Mouse (Mus musculus) retina, postnatal 7 days (tissue): ENCODE results near the gene Exoc7.

Experiments
- DNase-seq: peaks from one replicate; pipeline ENCODE4 v3.0.0-alpha.2; 2012; ENCODE audit warnings: low read depth, low spot score

The Exoc7 gene

DNA sequence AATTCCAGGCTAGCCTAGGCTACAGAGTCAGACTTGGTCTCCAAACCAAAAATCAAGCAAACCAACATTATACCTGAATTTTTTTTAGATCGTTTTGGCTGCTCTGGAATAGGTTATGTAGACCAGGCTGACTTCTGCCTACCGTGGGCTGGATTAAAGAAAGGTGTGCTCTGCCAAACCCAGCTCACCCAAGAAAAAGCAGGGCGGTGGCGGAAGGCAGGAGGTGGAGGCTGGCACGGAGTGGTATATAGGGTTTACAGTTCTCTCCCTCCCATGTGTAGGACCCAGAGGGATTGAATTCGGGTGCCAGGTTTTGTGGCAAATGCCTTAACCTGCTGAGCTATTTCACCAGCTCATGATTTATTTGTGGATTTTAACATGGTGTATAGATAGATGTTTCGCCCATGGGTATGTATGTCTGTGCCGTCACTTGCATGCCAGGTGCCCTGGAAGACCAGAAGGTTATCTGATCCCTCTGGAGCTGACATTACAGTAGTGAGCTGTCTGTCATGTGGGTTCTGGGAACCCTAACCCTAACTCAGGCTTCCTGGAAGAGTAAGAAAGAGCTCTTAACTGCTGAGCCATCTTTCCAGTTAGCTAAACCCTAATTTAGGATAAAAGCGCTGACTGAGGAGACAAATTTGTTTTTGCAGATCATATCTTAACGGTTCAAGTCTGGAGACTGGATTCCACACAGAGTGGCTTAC is at the start of gene Exoc7:
Gene Exoc7, minus strand, starts transcription at position 215 of the 707 bp plus-strand sequence.
- DNase-seq, result no peak

DNA sequence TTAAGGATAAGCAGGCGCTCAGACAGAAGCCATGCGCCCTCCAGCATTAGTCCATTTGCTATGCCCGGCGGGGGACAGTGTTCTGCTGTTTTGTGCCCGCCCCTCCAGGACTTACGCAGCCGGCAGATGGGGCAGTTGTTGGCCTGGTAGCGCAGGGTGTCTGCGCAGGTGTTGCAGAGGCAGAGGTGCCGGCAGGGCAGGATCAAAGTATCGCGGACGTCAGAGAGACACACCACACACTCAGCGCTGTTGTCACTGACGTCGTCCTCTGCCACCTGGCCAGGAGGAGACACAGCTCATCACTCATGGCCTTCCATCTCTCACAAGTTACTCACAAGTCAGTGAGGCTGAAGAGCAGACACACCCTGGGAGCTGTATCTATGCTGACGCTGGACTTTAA is 47.5 kb upstream of the Exoc7 start:
- no peak for DNase-seq

DNA sequence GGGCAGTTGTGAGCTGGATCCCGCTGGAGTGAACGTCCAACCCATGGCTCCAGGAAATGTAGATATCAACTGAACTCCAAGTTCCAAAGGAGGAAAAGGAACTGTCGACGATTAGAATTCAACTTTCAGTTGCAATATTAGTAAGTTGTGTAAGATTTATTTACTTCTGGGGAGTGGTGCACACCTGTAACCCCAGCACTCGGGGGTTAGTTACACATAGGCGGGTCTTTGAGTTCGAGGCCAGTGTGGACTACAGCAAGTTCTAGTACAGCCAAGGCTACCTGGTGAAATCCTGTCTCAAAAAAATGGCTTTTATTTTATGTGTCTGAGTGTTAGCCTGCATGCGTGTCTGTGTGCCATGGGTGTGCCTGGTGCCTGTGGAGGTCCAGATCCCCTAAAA is 46.5 kb upstream of the Exoc7 start:
- no peak for DNase-seq

DNA sequence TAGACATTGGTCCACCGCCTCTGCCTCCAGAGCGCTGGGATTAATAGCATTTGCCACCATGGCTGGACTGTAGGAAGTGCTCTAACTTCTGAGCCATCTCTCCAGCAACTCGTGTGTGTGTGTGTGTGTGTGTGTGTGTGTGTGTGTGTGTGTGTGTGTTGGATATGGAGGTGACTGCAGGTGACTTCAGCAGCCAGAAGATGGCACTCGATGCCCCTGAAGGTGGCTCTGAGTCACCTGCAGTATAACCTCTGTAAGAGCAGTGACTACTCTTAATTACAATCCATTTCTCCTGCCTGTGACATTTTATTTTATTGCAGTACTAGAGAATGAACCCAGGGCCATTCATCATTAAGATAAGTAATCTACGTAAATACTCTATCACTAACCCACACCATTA is 44.3 kb upstream of the Exoc7 start:
- no peak for DNase-seq

DNA sequence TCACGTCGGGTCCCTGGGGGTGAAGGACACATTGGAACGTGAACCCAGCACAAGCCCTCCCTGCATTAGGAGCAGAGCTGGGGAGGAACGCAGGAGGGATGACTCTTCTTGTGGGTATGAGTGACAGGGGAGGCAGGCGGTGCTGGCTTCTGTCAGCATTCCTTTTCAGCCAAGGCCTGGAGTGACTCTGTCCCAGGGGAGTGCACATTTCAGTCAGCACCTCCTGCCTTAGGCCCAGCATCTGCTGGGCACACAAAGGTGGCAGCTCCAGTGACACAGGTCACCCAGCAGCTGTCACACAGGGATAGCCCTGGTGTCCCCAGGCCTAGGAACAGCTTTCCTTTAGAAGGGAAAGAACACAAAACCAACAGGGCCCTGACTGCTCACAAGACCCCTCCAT is 40.9 kb upstream of the Exoc7 start:
- DNase-seq, result no peak

DNA sequence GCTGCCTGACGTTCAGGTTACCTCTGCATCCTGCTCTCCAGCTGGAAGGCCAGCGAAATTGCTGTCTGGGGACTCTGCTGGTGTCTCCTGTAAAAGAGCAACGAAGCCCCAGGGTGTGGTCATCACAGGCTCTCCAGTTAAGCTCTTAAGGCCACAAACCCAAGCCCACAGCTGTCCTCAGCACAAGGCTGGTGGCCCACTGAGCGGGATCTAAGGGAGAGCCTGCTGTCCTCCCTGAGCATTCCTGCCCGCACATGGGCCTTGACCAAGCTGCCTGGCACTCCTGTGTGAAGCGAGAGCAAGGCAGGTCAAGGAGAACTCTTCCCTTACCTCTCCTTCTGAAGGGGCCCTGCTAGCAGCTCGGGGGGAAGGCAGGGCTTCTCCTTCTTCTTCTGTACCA is 40.0 kb upstream of the Exoc7 start:
- DNase-seq, result no peak

DNA sequence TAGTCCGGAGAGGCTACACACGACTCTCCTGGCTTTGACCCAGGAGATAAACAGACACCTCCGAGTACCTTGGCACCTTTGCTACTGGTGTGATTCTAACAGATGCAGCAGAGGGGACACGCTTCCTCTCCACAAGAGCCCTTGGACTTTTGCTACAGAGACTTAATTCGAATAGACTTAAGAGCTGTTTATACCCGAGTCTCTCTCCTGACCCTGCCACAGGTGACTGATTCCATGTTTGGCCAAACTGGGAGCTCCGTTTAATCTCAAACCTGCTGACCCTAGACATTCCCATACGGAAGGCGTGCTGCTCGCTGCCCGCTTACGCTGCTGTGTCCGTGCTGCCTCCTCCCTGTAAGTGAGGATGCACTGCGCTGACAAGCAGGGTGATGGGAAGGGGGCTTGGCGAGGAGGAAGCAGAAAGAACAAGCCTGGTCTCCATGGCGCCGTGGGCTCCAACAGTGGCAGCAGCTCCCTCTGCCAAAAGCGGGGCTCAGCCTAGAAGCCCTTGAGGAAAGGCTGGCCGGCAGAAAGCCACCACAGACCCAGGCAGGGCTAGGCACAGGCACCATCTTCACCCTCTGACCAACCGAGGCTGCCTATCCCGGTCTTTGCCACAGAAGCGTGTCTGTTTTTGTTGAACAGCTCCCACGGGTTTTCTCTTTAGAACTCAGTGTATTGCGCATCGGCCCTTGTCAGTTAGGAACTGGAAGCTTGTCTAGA is 35.2 kb upstream of the Exoc7 start:
- DNase-seq, result no peak

DNA sequence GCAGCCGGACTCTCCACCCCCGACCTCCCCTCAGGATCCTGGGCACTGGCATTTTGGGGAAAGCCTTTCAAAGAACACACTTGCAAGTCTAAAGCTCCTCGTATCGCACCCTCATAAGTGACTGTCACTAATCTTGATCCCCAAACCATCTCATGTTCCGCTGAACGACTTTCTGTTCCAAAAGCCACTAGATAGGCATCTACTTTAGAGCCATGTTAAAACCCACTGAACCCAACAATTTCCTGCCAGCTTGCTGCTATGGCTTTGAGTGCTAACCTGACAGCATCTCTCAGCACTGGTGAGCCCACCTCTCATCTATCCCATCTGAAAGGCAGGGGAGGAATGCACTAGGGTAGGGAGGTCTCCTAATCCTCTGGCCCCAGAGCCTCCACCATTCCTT is 30.5 kb upstream of the Exoc7 start:
- no peak for DNase-seq

DNA sequence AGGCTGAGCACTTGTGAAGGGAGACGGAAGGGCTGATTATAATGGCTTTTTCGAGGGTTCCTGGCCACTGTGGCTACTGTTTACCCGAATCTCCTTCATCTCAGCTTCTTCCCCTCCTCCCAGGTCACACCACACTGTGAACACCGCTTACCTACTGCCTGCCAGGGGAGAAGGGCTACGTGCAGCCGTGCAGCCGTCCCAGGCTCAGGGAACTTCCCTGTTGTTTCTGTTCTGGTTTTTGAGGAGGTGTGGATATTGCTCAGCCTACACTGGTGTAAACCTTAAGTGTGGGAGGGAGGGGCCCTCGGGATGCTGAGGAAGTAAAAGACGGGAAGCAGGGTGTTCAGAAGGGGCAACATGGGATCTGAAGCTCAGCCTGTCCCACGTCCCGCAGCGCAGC is 30.0 kb upstream of the Exoc7 start:
- DNase-seq, result no peak

DNA sequence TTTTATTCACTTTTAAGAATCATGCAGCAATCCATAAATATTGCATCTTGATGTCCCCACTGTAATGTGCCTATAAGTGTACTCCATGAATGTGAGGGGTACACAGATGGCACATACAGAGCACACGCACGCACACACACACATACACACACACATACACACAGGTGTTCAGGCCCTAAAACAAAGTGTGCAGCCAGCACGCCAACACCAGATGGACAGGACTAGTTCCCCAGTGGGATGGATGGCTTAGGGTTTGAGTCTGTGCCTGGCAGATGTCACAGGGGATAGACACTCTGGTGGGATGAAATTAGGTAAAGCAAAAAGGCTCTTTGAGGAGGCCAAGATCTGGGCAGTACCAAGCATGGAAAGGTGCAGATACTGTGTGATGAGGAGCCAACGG is 29.4 kb upstream of the Exoc7 start:
- no peak for DNase-seq

DNA sequence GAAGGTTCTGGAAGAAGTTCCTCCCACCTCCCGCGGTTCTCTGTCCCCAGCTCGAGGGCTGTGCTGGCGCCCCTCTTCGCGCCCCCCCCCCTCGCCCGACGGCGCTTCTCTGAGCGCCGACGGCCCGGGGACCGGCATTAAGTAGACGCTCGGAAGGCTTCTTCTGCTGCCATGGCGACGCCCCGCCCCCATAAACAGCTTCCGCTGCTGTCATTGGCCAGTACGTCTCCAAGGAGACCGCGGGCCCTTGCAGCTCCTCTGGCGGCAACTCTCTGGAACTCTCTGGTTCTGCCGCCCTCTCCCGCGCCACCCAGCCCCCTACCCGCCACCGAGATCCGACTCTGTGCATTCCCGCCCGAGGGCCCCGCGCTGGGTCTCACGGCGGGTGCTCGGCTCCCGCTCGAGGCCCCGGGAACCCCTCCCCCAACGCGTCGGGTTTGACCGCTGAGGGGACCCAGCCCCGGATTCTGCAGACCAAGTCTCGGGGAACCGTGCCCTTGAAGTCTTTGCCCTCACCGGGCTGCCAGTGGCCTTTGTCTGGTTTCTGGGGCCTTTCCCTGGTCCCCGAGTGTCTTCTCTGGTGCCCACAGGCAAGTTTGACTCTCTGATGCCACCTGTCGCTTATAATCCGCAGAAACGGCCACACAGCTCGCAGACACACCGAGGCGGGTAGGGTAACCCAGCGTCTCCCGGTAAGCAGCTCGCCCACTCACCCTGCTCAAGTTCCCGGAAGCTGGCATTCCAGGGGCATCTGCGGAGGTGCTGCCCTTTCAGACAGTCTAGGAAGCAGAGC is 28.4 kb upstream of the Exoc7 start, which contains the start of gene Foxj1:
Gene Foxj1, minus strand, starts transcription at position 156 of the 793 bp plus-strand sequence.
- DNase-seq, result peak; percentile 91

DNA sequence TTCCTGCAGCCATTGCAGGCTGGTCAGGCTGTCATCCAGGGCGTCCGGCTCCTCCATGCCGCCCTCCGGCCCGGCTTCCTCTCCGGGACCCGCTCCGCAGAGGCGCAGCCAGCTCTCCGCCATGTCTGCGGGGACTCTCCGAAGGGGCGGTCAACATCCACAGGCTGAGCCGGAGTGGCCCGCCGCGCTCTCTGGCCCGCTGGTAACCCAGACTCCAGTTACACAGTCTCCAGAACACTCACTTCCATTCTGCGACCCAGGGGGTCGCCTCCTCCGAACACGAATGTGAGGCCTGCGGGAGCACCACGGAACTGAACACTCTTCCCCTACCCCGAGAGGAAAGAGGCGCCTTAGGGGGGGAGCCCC is 27.4 kb upstream of the Exoc7 start:
- no peak for DNase-seq

DNA sequence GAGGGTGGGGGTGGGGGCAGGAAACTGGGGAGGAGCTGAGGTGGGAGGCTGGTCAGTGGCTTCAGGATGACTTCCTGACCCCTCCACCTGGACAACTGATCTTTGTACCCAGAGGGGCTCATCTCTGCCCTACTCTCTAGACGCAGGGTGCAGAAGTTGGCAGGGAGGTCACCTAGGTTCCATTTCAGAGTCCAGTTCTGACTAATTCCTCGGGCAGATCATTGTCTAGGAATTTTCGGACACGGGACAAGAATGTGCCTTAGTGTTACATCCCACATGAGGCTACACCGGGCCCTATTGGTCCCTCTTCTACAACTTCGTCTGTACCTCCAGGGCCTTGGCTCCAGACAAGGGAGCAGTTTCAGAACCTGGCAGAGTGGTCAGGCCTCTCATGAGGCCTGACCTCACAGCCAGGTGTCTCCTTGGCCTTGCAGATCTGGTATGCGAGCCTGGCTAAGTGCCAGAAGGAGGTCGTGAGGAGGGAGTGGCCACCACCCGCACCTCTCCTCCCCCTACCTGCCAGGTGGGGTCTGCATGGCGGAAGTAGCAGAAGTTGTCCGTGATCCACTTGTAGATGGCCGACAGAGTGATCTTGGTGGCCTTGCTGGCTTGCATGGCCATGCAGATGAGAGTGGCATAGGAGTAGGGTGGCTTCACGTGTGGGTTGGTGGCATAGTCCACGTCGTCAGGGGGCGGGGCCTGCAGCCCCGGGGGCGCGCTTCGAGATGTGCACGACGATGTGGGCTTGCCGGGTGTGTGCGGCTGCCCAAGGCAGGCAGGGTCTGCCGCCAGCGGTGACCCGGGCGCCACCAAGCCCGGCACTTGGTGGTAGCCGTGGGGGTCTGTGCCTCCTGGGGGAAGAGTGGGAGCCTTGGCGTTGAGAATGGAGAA is 26.7 kb upstream of the Exoc7 start:
- no peak for DNase-seq

DNA sequence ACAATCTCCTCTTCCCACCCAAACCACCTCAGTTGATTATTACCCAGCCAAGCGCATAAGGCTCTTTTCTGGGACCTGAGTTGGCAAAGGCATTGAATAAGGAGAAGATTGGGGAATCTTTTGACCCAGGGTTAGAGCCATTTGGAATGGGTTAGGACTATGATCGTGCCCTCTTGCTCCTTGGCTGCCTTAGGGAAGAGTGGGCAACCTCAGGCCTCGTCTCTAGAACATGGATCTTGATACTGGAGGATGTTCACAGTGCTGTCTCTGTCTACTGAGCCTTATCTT is 25.9 kb upstream of the Exoc7 start:
- DNase-seq, result no peak

DNA sequence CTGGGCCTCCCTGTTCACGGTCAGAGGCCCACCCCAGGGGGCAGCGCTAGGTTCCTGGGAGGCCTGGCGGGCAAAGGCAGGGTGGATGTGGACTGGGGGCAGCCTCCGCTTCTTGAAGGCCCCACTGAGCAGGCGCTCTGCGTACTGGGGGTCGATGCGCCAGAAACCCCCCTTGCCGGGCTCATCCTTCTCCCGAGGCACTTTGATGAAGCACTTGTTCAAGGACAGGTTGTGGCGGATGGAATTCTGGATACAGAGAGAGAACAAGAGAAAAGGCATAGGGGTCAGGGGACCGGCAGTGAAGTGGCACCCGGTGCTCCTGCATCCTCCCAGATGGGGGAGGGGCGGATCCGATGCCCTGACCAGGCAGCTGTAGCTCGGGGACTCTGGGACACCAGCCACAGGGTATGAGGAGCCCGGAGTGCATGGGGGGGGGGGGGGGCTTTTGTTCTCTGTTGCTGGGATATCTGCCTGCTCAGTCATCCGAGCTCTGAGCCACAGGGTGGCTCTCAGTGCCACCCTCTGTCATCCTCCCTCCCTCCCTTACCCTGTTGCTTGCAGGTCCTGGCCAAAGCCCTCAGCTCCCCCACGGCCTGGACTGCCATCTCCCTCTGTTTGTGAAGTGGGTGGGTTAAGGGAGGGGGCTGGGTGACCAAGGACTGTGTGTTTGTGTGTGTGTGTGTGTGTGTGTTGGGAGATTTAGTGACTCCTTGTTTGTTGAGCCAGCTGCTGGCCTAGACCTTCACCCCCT is 25.4 kb upstream of the Exoc7 start:
- no peak for DNase-seq

DNA sequence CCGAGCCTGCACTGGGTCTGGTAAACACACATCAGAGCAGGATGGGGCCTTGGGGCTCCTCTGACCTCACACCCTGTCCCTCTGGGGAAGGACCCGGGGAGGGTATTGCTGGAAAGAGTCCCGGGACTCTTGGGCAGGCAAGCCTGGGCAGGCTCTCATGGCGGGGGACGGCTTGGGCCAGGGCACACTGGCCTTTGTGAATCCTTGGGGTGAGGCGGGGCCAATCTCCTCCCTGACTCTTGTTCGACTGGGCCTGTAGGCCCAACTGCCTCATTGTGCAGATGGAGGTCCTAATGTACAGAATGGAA is 23.1 kb upstream of the Exoc7 start:
- DNase-seq, result no peak

DNA sequence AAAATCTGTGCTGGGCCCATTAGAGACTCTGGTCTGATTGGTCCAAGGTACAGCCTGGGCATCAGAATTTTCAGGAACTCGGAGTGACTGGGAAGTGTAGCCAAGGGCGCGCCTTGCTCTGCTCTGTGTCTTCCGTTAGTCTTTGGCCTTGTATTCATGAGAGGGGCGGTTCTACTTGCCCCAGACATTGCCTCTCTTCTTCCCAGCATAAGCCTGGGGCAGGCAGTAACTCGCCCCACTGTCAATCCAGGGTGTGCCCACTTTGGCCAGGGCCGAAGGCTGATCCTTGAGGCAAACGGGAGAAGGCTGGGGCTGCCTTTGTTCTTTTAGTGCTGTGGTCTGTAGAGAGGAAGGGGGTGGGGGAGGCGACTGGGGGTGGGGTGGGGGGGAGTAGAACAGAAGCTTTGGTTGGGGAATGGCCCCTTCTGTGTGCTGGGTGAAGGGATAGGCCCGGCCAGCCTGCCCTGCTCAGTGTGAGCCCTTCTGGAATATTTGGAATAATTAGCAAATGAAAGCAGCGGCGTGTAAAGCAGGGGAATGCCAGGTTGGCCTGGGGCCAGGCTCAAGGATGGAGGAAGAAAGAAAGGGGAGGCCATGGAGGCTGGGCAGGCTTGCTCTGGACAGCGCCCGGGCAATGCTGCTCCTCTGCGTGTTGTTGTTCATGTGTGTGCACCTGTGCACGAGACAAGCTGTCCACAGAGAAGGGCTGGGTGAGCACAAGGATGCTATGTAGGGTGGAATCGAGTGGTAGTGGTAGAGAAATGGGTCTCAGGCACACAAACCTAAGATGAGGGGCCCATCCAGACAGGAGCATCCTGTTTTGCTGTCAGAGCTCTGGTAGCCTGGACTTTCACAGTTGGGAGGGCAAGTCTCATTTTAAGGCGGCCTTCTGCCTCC is 22.5 kb upstream of the Exoc7 start:
- no peak for DNase-seq

DNA sequence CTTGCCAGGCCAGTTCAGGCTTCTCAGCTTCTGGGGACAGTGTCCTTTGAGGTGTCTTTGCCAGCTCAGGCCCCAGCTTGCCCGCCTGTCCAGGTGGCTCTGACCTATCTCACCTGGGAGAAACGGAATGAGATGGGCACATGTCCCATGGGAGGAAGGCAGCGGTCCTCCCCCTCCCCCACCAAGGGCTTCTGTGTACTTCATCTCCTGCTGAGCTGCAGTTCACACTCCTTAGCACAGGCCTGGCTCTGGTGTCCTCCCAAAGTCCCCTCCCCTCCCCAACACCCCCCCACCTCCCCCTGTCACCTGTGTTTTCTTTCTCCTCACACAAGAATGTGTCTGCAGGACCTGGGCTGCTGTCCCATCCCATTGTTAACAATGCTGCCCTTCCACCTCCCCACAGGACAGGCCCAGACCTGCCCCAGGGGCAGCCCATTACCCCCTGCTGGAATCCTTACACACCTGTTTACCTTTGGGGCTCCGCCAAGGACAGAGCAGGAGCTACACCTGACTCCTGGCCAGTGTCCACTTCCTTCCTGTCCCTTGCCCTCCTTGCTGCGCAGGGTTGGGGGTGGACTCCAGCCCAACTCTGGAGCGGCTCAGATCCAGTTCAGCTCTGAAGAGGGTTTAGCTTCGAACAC is 20.1 kb upstream of the Exoc7 start:
- DNase-seq, result no peak

DNA sequence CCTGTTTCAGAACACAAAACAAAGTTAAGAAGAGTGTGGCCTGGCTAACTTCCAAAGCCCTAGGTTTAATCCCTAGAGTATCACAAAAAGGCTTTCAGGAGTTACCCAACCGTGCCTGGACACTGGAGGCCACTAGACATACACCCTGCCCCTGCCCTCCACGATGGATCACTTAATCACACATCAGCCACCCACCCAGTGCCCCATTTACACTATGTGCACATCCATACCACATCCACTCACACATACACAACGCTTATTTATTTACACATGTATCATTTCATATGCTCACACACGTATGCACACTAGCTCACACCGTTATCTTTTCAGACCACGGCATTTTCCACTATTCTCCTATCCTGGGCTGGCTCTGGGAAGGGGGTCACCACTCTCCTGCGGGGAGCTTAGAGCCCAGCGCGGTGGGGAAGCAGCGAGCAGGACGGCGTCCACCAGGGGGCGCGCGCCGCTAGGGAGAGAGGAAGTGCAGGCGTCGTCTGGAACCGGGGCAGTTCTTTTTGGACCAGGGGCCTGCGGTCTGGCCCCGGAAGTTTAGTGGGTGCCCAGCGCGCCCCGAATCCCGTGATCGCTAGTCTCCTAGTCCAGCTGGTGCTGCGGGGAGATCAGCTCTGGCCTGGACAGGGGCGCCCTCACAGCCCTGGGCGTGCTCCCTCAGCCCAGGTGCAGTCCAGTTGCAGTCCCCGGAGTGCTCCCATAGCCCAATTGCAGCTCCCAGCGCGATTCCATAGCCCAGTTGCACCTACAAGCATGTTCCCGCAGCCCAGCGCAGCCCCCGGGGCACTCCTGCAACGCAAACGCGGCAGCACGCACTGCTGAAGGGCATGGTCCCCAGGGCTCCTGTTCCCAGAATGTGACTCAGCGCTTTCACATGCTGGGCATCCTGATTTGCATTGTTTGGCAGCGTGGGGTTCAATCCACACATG is 12.0 kb upstream of the Exoc7 start:
- DNase-seq, result peak; percentile 72
